Mouse (Mus musculus) ES-Bruce4 (cell line): ENCODE measurements around the gene Kctd19. TPM values are rescaled to one million over a fixed set of nuclear protein-coding genes. Genes with fewer than 3 reads are reported as not detected.
A peak's percentile ranks its signal among the peaks of the same experiment; 100 is the strongest.

ENCODE experiments used
- H3K27ac ChIP-seq: 2 replicates; pipeline ENCODE4 v1.5.1; 2012; ENCODE audit warnings: low read length, inconsistent platforms; ENCODE audit not compliant: insufficient read depth
- H3K27me3 ChIP-seq: 2 replicates; pipeline ENCODE4 v1.6.1; 2012; ENCODE audit warnings: mild to moderate bottlenecking, low read length, inconsistent platforms; ENCODE audit not compliant: control insufficient read depth, poor library complexity, insufficient read depth, severe bottlenecking
- H3K36me3 ChIP-seq: 2 replicates; pipeline ENCODE4 v1.6.1; 2012; ENCODE audit warnings: inconsistent platforms, mild to moderate bottlenecking, low read length, moderate library complexity; ENCODE audit not compliant: control insufficient read depth, poor library complexity, insufficient read depth, severe bottlenecking
- H3K4me1 ChIP-seq: one replicate; pipeline ENCODE4 v1.8.1; 2011; ENCODE audit warnings: low read length; ENCODE audit not compliant: control insufficient read depth, insufficient read depth
- H3K4me3 ChIP-seq: 2 replicates; pipeline ENCODE4 v1.5.1; 2011; ENCODE audit warnings: low read depth, mild to moderate bottlenecking, low read length
- H3K9ac ChIP-seq: 2 replicates; pipeline ENCODE4 v1.6.1; 2012; ENCODE audit warnings: low read depth, mild to moderate bottlenecking, inconsistent platforms; ENCODE audit not compliant: poor library complexity, severe bottlenecking
- H3K9me3 ChIP-seq: replicated peaks from 2 replicates; pipeline ENCODE4 v1.6.1; 2012; ENCODE audit warnings: mild to moderate bottlenecking, low read length, inconsistent platforms; ENCODE audit not compliant: control insufficient read depth, poor library complexity, insufficient read depth, severe bottlenecking
- CTCF ChIP-seq: IDR thresholded peaks from one replicate; pipeline ENCODE4 v1.8.1; 2011; ENCODE audit warnings: low read depth, low read length
- EP300 ChIP-seq: IDR thresholded peaks from 2 replicates; pipeline ENCODE4 v1.6.1; 2011; ENCODE audit warnings: low read depth, low read length; ENCODE audit not compliant: insufficient read depth
- POLR2A ChIP-seq: IDR thresholded peaks from one replicate; pipeline ENCODE4 v1.8.1; 2011; ENCODE audit warnings: low read length; ENCODE audit not compliant: insufficient read depth
- polyA plus RNA-seq: library from polyadenylated mRNA; stranded (reverse); fragments of >200 nt; gene quantifications from 2 replicates; pipeline ENCODE4 v1.2.4, GENCODE M21; 2011; ENCODE audit warnings: low read depth; ENCODE audit not compliant: missing spikeins, insufficient read depth, insufficient read length

Gene Kctd19
- polyA plus RNA-seq, 1 experiment = 3.7 TPM

GRCm38 (mm10) chr8:105350186-105350585, 63.1 kb downstream of the Kctd19 start:
- Histone ChIP-seq H3K9ac (no peak overlapping the region), H3K4me1 (peaks cover 2% of the 10 kb centered on the region), H3K9me3 (no peaks in the 10 kb centered on the region), H3K27ac (no peak overlapping the region), H3K36me3 (no peaks in the 10 kb centered on the region), H3K27me3 (0 out of 2 replicates have a peak, but pooled peaks cover 3% of the 10 kb centered on the region), H3K4me3 (no peak overlapping the region)
- TF ChIP-seq EP300 = no peak
- TF ChIP-seq CTCF = no peak
- no peak for TF ChIP-seq POLR2A

- Histone ChIP-seq H3K4me1 (no peaks in the 10 kb centered on the region), H3K27me3 (0 out of 2 replicates have a peak, but pooled peaks cover 3% of the 10 kb centered on the region), H3K27ac (no peak overlapping the region), H3K9ac (peak overlapping the region; percentile 77), H3K9me3 (no peaks in the 10 kb centered on the region), H3K36me3 (no peaks in the 10 kb centered on the region), H3K4me3 (peak overlapping the region; percentile 82)
- TF ChIP-seq EP300 = no peak
- TF ChIP-seq CTCF = no peak
- no peak for TF ChIP-seq POLR2A
Measured at GRCm38 (mm10) chr8:105349096-105349771, 64.1 kb downstream of the Kctd19 start.

GRCm38 (mm10) chr8:105348450-105349095, 64.7 kb downstream of the Kctd19 start, which contains the start of gene Slc9a5:
Slc9a5 (plus strand) TSS chr8:105348843.
- H3K27ac ChIP-seq = peak within 1 kb of the TSS; percentile 17; the same call in 1 of the 2 replicates
- no peaks in the 10 kb centered on the region for H3K36me3 ChIP-seq
- H3K4me3 ChIP-seq = peak within 1 kb of the TSS; percentile 88
- 0 out of 2 replicates have a peak, but pooled peaks cover 3% of the 10 kb centered on the region for H3K27me3 ChIP-seq
- peak within 1 kb of the TSS; percentile 81 for H3K9ac ChIP-seq
- TF ChIP-seq CTCF (no peak), EP300 (no peak), POLR2A (no peak)
- no peaks in the 10 kb centered on the region for H3K9me3 ChIP-seq
- H3K4me1 ChIP-seq = no peaks in the 10 kb centered on the region

GRCm38 (mm10) chr8:105347428-105348221, 65.7 kb downstream of the Kctd19 start, which contains the start of gene Fhod1:
Fhod1 (minus strand) TSS chr8:105347953.
- TF ChIP-seq CTCF = no peak
- peak; percentile 57 for TF ChIP-seq POLR2A
- Histone ChIP-seq H3K9ac (peak within 1 kb of the TSS; percentile 81), H3K9me3 (no peaks in the 10 kb centered on the region), H3K36me3 (no peaks in the 10 kb centered on the region), H3K4me1 (peaks cover 3% of the 10 kb centered on the region), H3K27ac (peak within 1 kb of the TSS; percentile 22), H3K27me3 (0 out of 2 replicates have a peak, but pooled peaks cover 3% of the 10 kb centered on the region), H3K4me3 (peak within 1 kb of the TSS; percentile 88)

GRCm38 (mm10) chr8:105346611-105347427, 66.5 kb downstream of the Kctd19 start:
- Histone ChIP-seq H3K4me1 (peaks cover 3% of the 10 kb centered on the region), H3K27me3 (0 out of 2 replicates have a peak, but pooled peaks cover 3% of the 10 kb centered on the region), H3K4me3 (peak overlapping the region; percentile 88), H3K9ac (peak overlapping the region; percentile 81), H3K9me3 (no peaks in the 10 kb centered on the region), H3K27ac (peak overlapping the region; percentile 22), H3K36me3 (no peaks in the 10 kb centered on the region)
- TF ChIP-seq EP300 (peak; percentile 70), CTCF (no peak)
